ENCODE assay signal across 12 mouse cellular contexts in genomic region chr3:96170276-96170675, GRCm38 (mm10). TPM values are rescaled to one million over a fixed set of nuclear protein-coding genes. Genes with fewer than 3 reads are reported as not detected.
A peak's percentile ranks its signal among the peaks of the same experiment; 100 is the strongest.
DNase-seq lines count a peak whose midpoint lies in the region; ATAC-seq and TF ChIP-seq lines count a peak whose summit lies in the region.
"Had no signal": no experiment of that assay in that cellular context is flagged by ENCODE, and none has a peak within 500 bp of the region (broad histone marks: within the 10 kb centered on the region; RNA-seq: fewer than 3 reads in every experiment).

No protein-coding gene starts in this region.

- no peaks in the 10 kb centered on the region for H3K27me3 ChIP-seq in liver, embryonic 11.5 days (replicated peaks; ENCODE audit: control insufficient read depth, insufficient read depth, low read length)

- peaks cover 16% of the 10 kb centered on the region for H3K36me3 ChIP-seq in liver, embryonic 11.5 days (ENCODE audit: control insufficient read depth, insufficient read depth, low read length)
- no peaks in the 10 kb centered on the region for H3K36me3 ChIP-seq in macrophage (ENCODE audit: inconsistent target)

- H3K9me3 ChIP-seq in liver, embryonic 11.5 days (ENCODE audit: control insufficient read depth, low read length) = no peaks in the 10 kb centered on the region

- no peak for DNase-seq in gastrocnemius, adult 2 months
- DNase-seq in gastrocnemius, postnatal 10 days = no peak
- DNase-seq in liver, embryonic 11.5 days (ENCODE audit: low spot score) = no peak
- no peak for DNase-seq in liver
- no peak for DNase-seq in right cerebral cortex, postnatal 4 days
- DNase-seq in lung, adult 18-20 months = no peak
- DNase-seq: cerebellum, postnatal 14 days; heart, postnatal 36 days; right cerebral cortex, adult 18-20 months had no signal

- no peak for ATAC-seq in liver, embryonic 11.5 days (replicated peaks; ENCODE audit: low FRiP score)

- H3K79me2 ChIP-seq in macrophage (ENCODE audit: inconsistent target) = peaks cover 39% of the 10 kb centered on the region

- no peak for TF ChIP-seq CTCF in gastrocnemius, adult 2 months (IDR thresholded peaks at IDR 0.05)
- no peak for TF ChIP-seq CTCF in bone marrow macrophage, adult 2 months (IDR thresholded peaks at IDR 0.05; ENCODE audit: low read depth, low read length)

- peak overlapping the region; percentile 10; the same call in 1 of the 2 replicates for H3K9ac ChIP-seq in liver, embryonic 11.5 days (ENCODE audit: low read depth, low read length)

- H3K4me2 ChIP-seq in liver, embryonic 11.5 days = peak overlapping the region; percentile 4; the same call in 1 of the 2 replicates

- peak overlapping the region; percentile 99 for H3K4me3 ChIP-seq in gastrocnemius, adult 2 months
- H3K4me3 ChIP-seq in liver, embryonic 11.5 days (ENCODE audit: low read depth, low read length) = no peak overlapping the region
- H3K4me3 ChIP-seq in bone marrow macrophage, adult 2 months (ENCODE audit: insufficient read depth, low read length) = peak overlapping the region; percentile 9; the same call in 1 of the 2 replicates
- no peak overlapping the region for H3K4me3 ChIP-seq in macrophage (ENCODE audit: inconsistent target)

- WGBS in liver, embryonic 11.5 days = 76% methylated on average over 4 of the region's 4 CpGs
- WGBS in macrophage (ENCODE audit: missing documents) = 92% methylated on average over 4 of the region's 4 CpGs

- no peak for TF ChIP-seq POLR2A in bone marrow macrophage, adult 2 months (IDR thresholded peaks at IDR 0.05; ENCODE audit: borderline replicate concordance, low read depth, low read length)

- peak overlapping the region; percentile 100 for H3K27ac ChIP-seq in gastrocnemius, adult 2 months
- no peak overlapping the region for H3K27ac ChIP-seq in liver, embryonic 11.5 days (ENCODE audit: low read depth, low read length)
- H3K27ac ChIP-seq in bone marrow macrophage, adult 2 months (ENCODE audit: insufficient read depth, low read depth, low read length) = peak overlapping the region; percentile 47; the same call in 1 of the 2 replicates
- peak overlapping the region; percentile 95 for H3K27ac ChIP-seq in macrophage
- H3K27ac ChIP-seq: liver, embryonic 14.5 days had no signal

- H3K4me1 ChIP-seq in liver, embryonic 11.5 days (replicated peaks; ENCODE audit: control insufficient read depth, insufficient read depth, low read length) = peaks cover 19% of the 10 kb centered on the region
- H3K4me1 ChIP-seq in bone marrow macrophage, adult 2 months (ENCODE audit: control insufficient read depth, insufficient read depth, low read length) = peaks cover 28% of the 10 kb centered on the region

- intact Hi-C loops in gastrocnemius, adult 2 months (cut with DNase I) = loop anchor here (5.0 kb wide), 1 partner anchor 47 kb away; the partner anchor contains the start of genes Bola1 and Hist2h2ab

RNA-seq across cellular contexts. Expression of gene Sf3b4, which starts 1.9 kb away (rescaled TPM):
- total RNA-seq in gastrocnemius, adult 2 months (2021) = 10 to 100 TPM; 11.0 to 11.7 TPM
- 10 to 100 TPM; 18.4 to 22.5 TPM for total RNA-seq in gastrocnemius, postnatal 10 days (2021)
- 220 and 243 TPM in 2 replicates for polyA plus RNA-seq in liver, embryonic 11.5 days (2014; fragmentation: Nextera tagmentation; extraction: Ambion mirVana)
- 53.7 and 62.7 TPM in 2 replicates for polyA plus RNA-seq in bone marrow macrophage, adult 2 months (2012; ENCODE audit: insufficient read depth, insufficient read length, missing spikeins)
- total RNA-seq in macrophage (2018; cell fraction: chromatin; rRNA removed) = 10 to 100 TPM in 23 of 26 experiments, 1 to 10 TPM in 3; 7.2 to 24.3 (median 16.3) TPM
- 10 to 100 TPM; 47.3 to 67.0 (median 56.0) TPM for total RNA-seq in macrophage (2018; cell fraction: cytosol; rRNA removed)
- total RNA-seq in macrophage (2018; cell fraction: nucleus; rRNA removed) = 10 to 100 TPM in 25 of 26 experiments, 1 to 10 TPM in 1; 9.5 to 40.7 (median 21.6) TPM
- polyA plus RNA-seq in macrophage (2018) = 57.6 to 99.3 TPM (median 68.9 TPM) in 3 replicates

RNA-seq across cellular contexts. Expression of gene Mtmr11, which starts 8.5 kb away (rescaled TPM):
- total RNA-seq in gastrocnemius, adult 2 months (2021) = 1 to 10 TPM; 1.9 to 2.5 TPM
- total RNA-seq in gastrocnemius, postnatal 10 days (2021) = 10 to 100 TPM in 1 of 2 experiments, 1 to 10 TPM in 1; 4.3 to 12.0 TPM
- polyA plus RNA-seq in liver, embryonic 11.5 days (2014; fragmentation: Nextera tagmentation; extraction: Ambion mirVana) = 6.8 and 8.8 TPM in 2 replicates
- 12.6 and 14.4 TPM in 2 replicates for polyA plus RNA-seq in bone marrow macrophage, adult 2 months (2012; ENCODE audit: insufficient read depth, insufficient read length, missing spikeins)
- total RNA-seq in macrophage (2018; cell fraction: chromatin; rRNA removed) = 10 to 100 TPM in 4 of 26 experiments, 1 to 10 TPM in 22; 1.1 to 21.1 (median 5.5) TPM
- 1 to 10 TPM in 17 of 26 experiments, under 1 TPM in 9; 0.48 to 2.3 (median 1.2) TPM for total RNA-seq in macrophage (2018; cell fraction: cytosol; rRNA removed)
- total RNA-seq in macrophage (2018; cell fraction: nucleus; rRNA removed) = 10 to 100 TPM in 4 of 26 experiments, 1 to 10 TPM in 21, under 1 TPM in 1; 0.93 to 13.2 (median 3.1) TPM
- polyA plus RNA-seq in macrophage (2018) = 1.2 to 2.4 TPM (median 1.8 TPM) in 3 replicates

RNA-seq across cellular contexts. Expression of gene Sv2a, which starts 10.7 kb away (rescaled TPM):
- total RNA-seq in gastrocnemius, adult 2 months (2021) = under 1 TPM; 0.25 to 0.26 TPM
- 1 to 10 TPM; 4.1 TPM for total RNA-seq in gastrocnemius, postnatal 10 days (2021)
- 3.5 and 4.3 TPM in 2 replicates for polyA plus RNA-seq in liver, embryonic 11.5 days (2014; fragmentation: Nextera tagmentation; extraction: Ambion mirVana)
- 0.64 and 0.92 TPM in 2 replicates for polyA plus RNA-seq in bone marrow macrophage, adult 2 months (2012; ENCODE audit: insufficient read depth, insufficient read length, missing spikeins)
- 1 to 10 TPM in 6 of 26 experiments, under 1 TPM in 13, not detected in 7; 0.15 to 4.0 (median 0.76) TPM for total RNA-seq in macrophage (2018; cell fraction: chromatin; rRNA removed)
- 1 to 10 TPM in 1 of 26 experiments, under 1 TPM in 24, not detected in 1; 0.03 to 1.6 (median 0.23) TPM for total RNA-seq in macrophage (2018; cell fraction: cytosol; rRNA removed)
- total RNA-seq in macrophage (2018; cell fraction: nucleus; rRNA removed) = 1 to 10 TPM in 11 of 26 experiments, under 1 TPM in 14, not detected in 1; 0.12 to 5.0 (median 0.76) TPM
- polyA plus RNA-seq in macrophage (2018) = 0.12 to 1.4 TPM (median 0.29 TPM) in 3 replicates

RNA-seq across cellular contexts. Expression of gene Bola1, which starts 49.2 kb away (rescaled TPM):
- 10 to 100 TPM; 24.5 to 29.3 TPM for total RNA-seq in gastrocnemius, adult 2 months (2021)
- 10 to 100 TPM; 23.3 to 28.3 TPM for total RNA-seq in gastrocnemius, postnatal 10 days (2021)
- polyA plus RNA-seq in liver, embryonic 11.5 days (2014; fragmentation: Nextera tagmentation; extraction: Ambion mirVana) = 93.8 and 98.8 TPM in 2 replicates
- 14.1 and 19.0 TPM in 2 replicates for polyA plus RNA-seq in bone marrow macrophage, adult 2 months (2012; ENCODE audit: insufficient read depth, insufficient read length, missing spikeins)
- total RNA-seq in macrophage (2018; cell fraction: chromatin; rRNA removed) = 1 to 10 TPM in 9 of 26 experiments, not detected in 17; 1.0 to 4.6 (median 3.0) TPM
- total RNA-seq in macrophage (2018; cell fraction: cytosol; rRNA removed) = 10 to 100 TPM in 21 of 26 experiments, 1 to 10 TPM in 5; 7.3 to 20.6 (median 13.0) TPM
- total RNA-seq in macrophage (2018; cell fraction: nucleus; rRNA removed) = 1 to 10 TPM in 21 of 26 experiments, under 1 TPM in 1, not detected in 4; 0.85 to 9.4 (median 2.4) TPM
- 5.3 to 18.4 TPM (median 17.6 TPM) in 3 replicates for polyA plus RNA-seq in macrophage (2018)

RNA-seq across cellular contexts. Expression of gene Hist2h2ab, which starts 49.4 kb away (rescaled TPM):
- 1 to 10 TPM in 1 of 2 experiments, under 1 TPM in 1; 0.87 to 1.2 TPM for total RNA-seq in gastrocnemius, adult 2 months (2021)
- total RNA-seq in gastrocnemius, postnatal 10 days (2021) = 10 to 100 TPM; 10.3 to 10.7 TPM
- polyA plus RNA-seq in liver, embryonic 11.5 days (2014; fragmentation: Nextera tagmentation; extraction: Ambion mirVana) = 0.92 TPM in 1 of 2 replicates, not detected in the other
- not detected in 2 replicates for polyA plus RNA-seq in bone marrow macrophage, adult 2 months (2012; ENCODE audit: insufficient read depth, insufficient read length, missing spikeins)
- total RNA-seq in macrophage (2018; cell fraction: chromatin; rRNA removed) = 1 to 10 TPM in 10 of 26 experiments, not detected in 16; 3.3 to 9.5 (median 4.8) TPM
- 1 to 10 TPM in 22 of 26 experiments, under 1 TPM in 3, not detected in 1; 0.75 to 6.4 (median 2.1) TPM for total RNA-seq in macrophage (2018; cell fraction: cytosol; rRNA removed)
- 1 to 10 TPM in 16 of 26 experiments, not detected in 10; 2.0 to 9.6 (median 4.5) TPM for total RNA-seq in macrophage (2018; cell fraction: nucleus; rRNA removed)
- polyA plus RNA-seq in macrophage (2018) = not detected in 3 replicates

Comparison
In these comparisons a context has a peak if more than half of its experiments do, and no peak if none do; other contexts are left out.
1. H3K4me3 ChIP-seq: peak in gastrocnemius, adult 2 months (single experiment) and bone marrow macrophage, adult 2 months (single experiment); none in liver, embryonic 11.5 days (single experiment) and macrophage (single experiment).